Mouse (Mus musculus): ENCODE measurements at regions not wholly inside any gene's neighbourhood (a gene's known extent, or its start where the extent isn't known, plus 50 kb on each side); places are given as distances from the start of the nearest gene placed in this dataset.
A peak's percentile ranks its signal among the peaks of the same experiment; 100 is the strongest.

GRCm38 (mm10) chr2:170228318-170228994 lies 80.6 kb upstream of the Zfp217 start:
- no peaks in the 10 kb centered on the region for H3K36me3 ChIP-seq (replicated peaks)
- H3K9me3 ChIP-seq: no peaks in the 10 kb centered on the region
- no peak overlapping the region for H3K4me3 ChIP-seq (replicated peaks)
- H3K27ac ChIP-seq: no peak overlapping the region
- no peak overlapping the region for H3K9ac ChIP-seq
- ATAC-seq (ENCODE audit: low FRiP score): no peak
- peaks cover 1% of the 10 kb centered on the region for H3K4me1 ChIP-seq
- no peak overlapping the region for H3K4me2 ChIP-seq
- 94% methylated on average over 10 of the region's 10 CpGs for WGBS
- H3K27me3 ChIP-seq: no peaks in the 10 kb centered on the region

GRCm38 (mm10) chr2:170223872-170224271 lies 76.0 kb upstream of the Zfp217 start:
- Histone ChIP-seq H3K4me2 (no peak overlapping the region), H3K27me3 (no peaks in the 10 kb centered on the region), H3K36me3 (replicated peaks) (no peaks in the 10 kb centered on the region), H3K9ac (no peak overlapping the region), H3K4me3 (replicated peaks) (no peak overlapping the region), H3K27ac (peak overlapping the region; percentile 37; the same call in 1 of the 2 replicates), H3K9me3 (no peaks in the 10 kb centered on the region), H3K4me1 (peaks cover 45% of the 10 kb centered on the region)
- WGBS: 83% methylated on average over 7 of the region's 7 CpGs
- no peak for ATAC-seq (ENCODE audit: low FRiP score)

GRCm38 (mm10) chr2:170222819-170223218 lies 74.9 kb upstream of the Zfp217 start:
- Histone ChIP-seq H3K4me3 (replicated peaks) (no peak overlapping the region), H3K9ac (0 out of 2 replicates have a peak overlapping the region, but pooled peaks have one; percentile 5), H3K27ac (peak overlapping the region; percentile 65), H3K9me3 (no peaks in the 10 kb centered on the region), H3K4me1 (peaks cover 56% of the 10 kb centered on the region), H3K27me3 (no peaks in the 10 kb centered on the region), H3K4me2 (peak overlapping the region; percentile 40), H3K36me3 (replicated peaks) (no peaks in the 10 kb centered on the region)
- ATAC-seq (ENCODE audit: low FRiP score): no peak
- 0% methylated on average over 6 of the region's 6 CpGs for WGBS

- H3K9me3 ChIP-seq: no peaks in the 10 kb centered on the region
- H3K4me1 ChIP-seq: peaks cover 59% of the 10 kb centered on the region
Measured at GRCm38 (mm10) chr2:170221994-170222535, 74.2 kb upstream of the Zfp217 start.

GRCm38 (mm10) chr2:170220871-170221369 lies 73.0 kb upstream of the Zfp217 start:
- Histone ChIP-seq H3K9ac (peak overlapping the region; percentile 36; the same call in 1 of the 2 replicates), H3K4me3 (replicated peaks) (peak overlapping the region; percentile 29), H3K4me2 (peak overlapping the region; percentile 63), H3K9me3 (no peaks in the 10 kb centered on the region), H3K27me3 (no peaks in the 10 kb centered on the region), H3K4me1 (peaks cover 59% of the 10 kb centered on the region), H3K27ac (peak overlapping the region; percentile 96), H3K36me3 (replicated peaks) (no peaks in the 10 kb centered on the region)
- ATAC-seq (ENCODE audit: low FRiP score): 0 out of 2 replicates have a peak, but pooled peaks have one; percentile 18
- under 1% methylated on average over 20 of the region's 20 CpGs for WGBS

More at GRCm38 (mm10) chr2:170221994-170222535, 74.2 kb upstream of the Zfp217 start:
- H3K9ac ChIP-seq: no peak overlapping the region; the same call in 1 of the 2 replicates
- H3K4me2 ChIP-seq: peak overlapping the region; percentile 40
- peak overlapping the region; percentile 65 for H3K27ac ChIP-seq
- ATAC-seq (ENCODE audit: low FRiP score): no peak
- no peaks in the 10 kb centered on the region for H3K36me3 ChIP-seq (replicated peaks)
- no peaks in the 10 kb centered on the region for H3K27me3 ChIP-seq
- WGBS: 8% methylated on average over 13 of the region's 13 CpGs
- no peak overlapping the region for H3K4me3 ChIP-seq (replicated peaks)

- H3K4me1 ChIP-seq: peaks cover 59% of the 10 kb centered on the region
Measured at GRCm38 (mm10) chr2:170220443-170220842, 72.5 kb upstream of the Zfp217 start.

GRCm38 (mm10) chr2:170219611-170220401 lies 71.9 kb upstream of the Zfp217 start:
- H3K4me3 ChIP-seq (replicated peaks): peak overlapping the region; percentile 34
- peak overlapping the region; percentile 96 for H3K27ac ChIP-seq
- WGBS: under 1% methylated on average over 20 of the region's 20 CpGs
- H3K9ac ChIP-seq: peak overlapping the region; percentile 53
- peak; percentile 32 for ATAC-seq (ENCODE audit: low FRiP score)
- 0 out of 2 replicates have a peak, but pooled peaks cover 3% of the 10 kb centered on the region for H3K9me3 ChIP-seq
- no peaks in the 10 kb centered on the region for H3K36me3 ChIP-seq (replicated peaks)
- H3K4me1 ChIP-seq: peaks cover 59% of the 10 kb centered on the region
- H3K4me2 ChIP-seq: peak overlapping the region; percentile 63
- H3K27me3 ChIP-seq: no peaks in the 10 kb centered on the region

More at GRCm38 (mm10) chr2:170220443-170220842, 72.5 kb upstream of the Zfp217 start:
- WGBS: 3% methylated on average over 11 of the region's 11 CpGs
- no peak for ATAC-seq (ENCODE audit: low FRiP score)
- Histone ChIP-seq H3K27me3 (no peaks in the 10 kb centered on the region), H3K9ac (0 out of 2 replicates have a peak overlapping the region, but pooled peaks have one; percentile 36), H3K4me3 (replicated peaks) (peak overlapping the region; percentile 29), H3K4me2 (peak overlapping the region; percentile 63), H3K36me3 (replicated peaks) (no peaks in the 10 kb centered on the region), H3K9me3 (no peaks in the 10 kb centered on the region), H3K27ac (peak overlapping the region; percentile 96)

- Histone ChIP-seq H3K36me3 (replicated peaks) (no peaks in the 10 kb centered on the region), H3K4me1 (peaks cover 59% of the 10 kb centered on the region), H3K9me3 (0 out of 2 replicates have a peak, but pooled peaks cover 5% of the 10 kb centered on the region), H3K4me3 (replicated peaks) (peak overlapping the region; percentile 34), H3K27me3 (no peaks in the 10 kb centered on the region), H3K27ac (peak overlapping the region; percentile 96), H3K4me2 (peak overlapping the region; percentile 63), H3K9ac (peak overlapping the region; percentile 53)
- WGBS: 2% methylated on average over 11 of the region's 11 CpGs
- no peak for ATAC-seq (ENCODE audit: low FRiP score)
Measured at GRCm38 (mm10) chr2:170219161-170219581, 71.3 kb upstream of the Zfp217 start.

- H3K27ac ChIP-seq: peak overlapping the region; percentile 96
- WGBS: 5% methylated on average over 22 of the region's 22 CpGs
- ATAC-seq (ENCODE audit: low FRiP score): peak; percentile 82
- H3K9me3 ChIP-seq: 0 out of 2 replicates have a peak, but pooled peaks cover 5% of the 10 kb centered on the region
- H3K4me2 ChIP-seq: peak overlapping the region; percentile 63
- peaks cover 58% of the 10 kb centered on the region for H3K4me1 ChIP-seq
- H3K9ac ChIP-seq: peak overlapping the region; percentile 53
- peak overlapping the region; percentile 34 for H3K4me3 ChIP-seq (replicated peaks)
- H3K27me3 ChIP-seq: no peaks in the 10 kb centered on the region
- H3K36me3 ChIP-seq (replicated peaks): no peaks in the 10 kb centered on the region
Measured at GRCm38 (mm10) chr2:170218230-170219044, 70.5 kb upstream of the Zfp217 start.

GRCm38 (mm10) chr2:170216311-170216710 lies 68.4 kb upstream of the Zfp217 start:
- Histone ChIP-seq H3K4me2 (no peak overlapping the region), H3K4me3 (replicated peaks) (no peak overlapping the region), H3K27me3 (no peaks in the 10 kb centered on the region), H3K36me3 (replicated peaks) (no peaks in the 10 kb centered on the region), H3K9ac (no peak overlapping the region), H3K27ac (no peak overlapping the region), H3K9me3 (0 out of 2 replicates have a peak, but pooled peaks cover 5% of the 10 kb centered on the region), H3K4me1 (peaks cover 40% of the 10 kb centered on the region)
- no peak for ATAC-seq (ENCODE audit: low FRiP score)
- WGBS: 92% methylated on average over 7 of the region's 7 CpGs

- no peaks in the 10 kb centered on the region for H3K36me3 ChIP-seq (replicated peaks)
- H3K27me3 ChIP-seq: no peaks in the 10 kb centered on the region
- no peak overlapping the region for H3K9ac ChIP-seq
- H3K27ac ChIP-seq: no peak overlapping the region
- H3K4me2 ChIP-seq: no peak overlapping the region
- ATAC-seq (ENCODE audit: low FRiP score): no peak
- no peak overlapping the region for H3K4me3 ChIP-seq (replicated peaks)
- H3K4me1 ChIP-seq: peaks cover 36% of the 10 kb centered on the region
- H3K9me3 ChIP-seq: no peaks in the 10 kb centered on the region
- WGBS: 87% methylated on average over 12 of the region's 12 CpGs
Measured at GRCm38 (mm10) chr2:170209121-170209520, 61.2 kb upstream of the Zfp217 start.

Measured in forebrain, embryonic 12.5 days (tissue).